Mouse (Mus musculus): ENCODE results near the gene Pmp22. TPM values are rescaled to one million over a fixed set of nuclear protein-coding genes. Genes with fewer than 3 reads are reported as not detected.
A peak's percentile ranks its signal among the peaks of the same experiment; 100 is the strongest.

The Pmp22 gene
- polyA plus RNA-seq, 1 experiment, result not detected

GRCm38 (mm10) chr11:63122776-63123350, 5.9 kb upstream of the Pmp22 start:
- H3K4me1 ChIP-seq (ENCODE audit: control insufficient read depth, insufficient read depth, low read length), result no peaks in the 10 kb centered on the region
- WGBS, result 65% methylated on average over 4 of the region's 4 CpGs
- H3K4me3 ChIP-seq (ENCODE audit: insufficient read depth, low read depth, low read length), result no peak overlapping the region
- H3K27ac ChIP-seq (ENCODE audit: insufficient read depth, low read depth, low read length), result no peak overlapping the region
- TF ChIP-seq CTCF (IDR thresholded peaks at IDR 0.05; ENCODE audit: insufficient read depth, low read depth, low read length), result no peak
- no peak for TF ChIP-seq POLR2A (IDR thresholded peaks at IDR 0.05; ENCODE audit: insufficient read depth, low read depth, low read length)

- no peak overlapping the region for H3K27ac ChIP-seq (ENCODE audit: insufficient read depth, low read depth, low read length)
- H3K4me3 ChIP-seq (ENCODE audit: insufficient read depth, low read depth, low read length), result no peak overlapping the region
- no peaks in the 10 kb centered on the region for H3K4me1 ChIP-seq (ENCODE audit: control insufficient read depth, insufficient read depth, low read length)
- TF ChIP-seq CTCF (IDR thresholded peaks at IDR 0.05; ENCODE audit: insufficient read depth, low read depth, low read length), result no peak
- TF ChIP-seq POLR2A (IDR thresholded peaks at IDR 0.05; ENCODE audit: insufficient read depth, low read depth, low read length), result no peak
- 65% methylated on average over 4 of the region's 4 CpGs for WGBS
Observed at GRCm38 (mm10) chr11:63124316-63124715, 4.5 kb upstream of the Pmp22 start.

- 59% methylated on average over 5 of the region's 5 CpGs for WGBS
- H3K4me3 ChIP-seq (ENCODE audit: insufficient read depth, low read depth, low read length), result no peak overlapping the region
- peaks cover 8% of the 10 kb centered on the region; the same call in 1 of the 2 replicates for H3K4me1 ChIP-seq (ENCODE audit: control insufficient read depth, insufficient read depth, low read length)
- no peak overlapping the region for H3K27ac ChIP-seq (ENCODE audit: insufficient read depth, low read depth, low read length)
- TF ChIP-seq POLR2A (IDR thresholded peaks at IDR 0.05; ENCODE audit: insufficient read depth, low read depth, low read length) (no peak), CTCF (IDR thresholded peaks at IDR 0.05; ENCODE audit: insufficient read depth, low read depth, low read length) (no peak)
Observed at GRCm38 (mm10) chr11:63125832-63126456, 2.8 kb upstream of the Pmp22 start.

GRCm38 (mm10) chr11:63126976-63127375, 1.8 kb upstream of the Pmp22 start:
- 89% methylated on average over 8 of the region's 8 CpGs for WGBS
- no peak for TF ChIP-seq POLR2A (IDR thresholded peaks at IDR 0.05; ENCODE audit: insufficient read depth, low read depth, low read length)
- TF ChIP-seq CTCF (IDR thresholded peaks at IDR 0.05; ENCODE audit: insufficient read depth, low read depth, low read length), result no peak
- H3K4me1 ChIP-seq (ENCODE audit: control insufficient read depth, insufficient read depth, low read length), result peaks cover 15% of the 10 kb centered on the region
- H3K4me3 ChIP-seq (ENCODE audit: insufficient read depth, low read depth, low read length), result no peak overlapping the region
- no peak overlapping the region for H3K27ac ChIP-seq (ENCODE audit: insufficient read depth, low read depth, low read length)

- no peak overlapping the region for H3K27ac ChIP-seq (ENCODE audit: insufficient read depth, low read depth, low read length)
- 95% methylated on average over 4 of the region's 4 CpGs for WGBS
- no peak for TF ChIP-seq POLR2A (IDR thresholded peaks at IDR 0.05; ENCODE audit: insufficient read depth, low read depth, low read length)
- TF ChIP-seq CTCF (IDR thresholded peaks at IDR 0.05; ENCODE audit: insufficient read depth, low read depth, low read length), result no peak
- H3K4me1 ChIP-seq (ENCODE audit: control insufficient read depth, insufficient read depth, low read length), result peaks cover 18% of the 10 kb centered on the region
- H3K4me3 ChIP-seq (ENCODE audit: insufficient read depth, low read depth, low read length), result no peak overlapping the region
Observed at GRCm38 (mm10) chr11:63127513-63127912, 1.3 kb upstream of the Pmp22 start.

- Histone ChIP-seq H3K4me1 (ENCODE audit: control insufficient read depth, insufficient read depth, low read length) (peaks cover 24% of the 10 kb centered on the region), H3K4me3 (ENCODE audit: insufficient read depth, low read depth, low read length) (no peak overlapping the region), H3K27ac (ENCODE audit: insufficient read depth, low read depth, low read length) (no peak overlapping the region)
- WGBS, result 75% methylated on average over 9 of the region's 9 CpGs
- TF ChIP-seq CTCF (IDR thresholded peaks at IDR 0.05; ENCODE audit: insufficient read depth, low read depth, low read length) (no peak), POLR2A (IDR thresholded peaks at IDR 0.05; ENCODE audit: insufficient read depth, low read depth, low read length) (no peak)
Observed at GRCm38 (mm10) chr11:63129375-63129774, 593 bp downstream of the Pmp22 start.

- TF ChIP-seq POLR2A (IDR thresholded peaks at IDR 0.05; ENCODE audit: insufficient read depth, low read depth, low read length), result no peak
- no peak for TF ChIP-seq CTCF (IDR thresholded peaks at IDR 0.05; ENCODE audit: insufficient read depth, low read depth, low read length)
- no peak overlapping the region for H3K27ac ChIP-seq (ENCODE audit: insufficient read depth, low read depth, low read length)
- H3K4me1 ChIP-seq (ENCODE audit: control insufficient read depth, insufficient read depth, low read length), result peaks cover 24% of the 10 kb centered on the region
- WGBS, result 42% methylated on average over 12 of the region's 12 CpGs
- H3K4me3 ChIP-seq (ENCODE audit: insufficient read depth, low read depth, low read length), result no peak overlapping the region
Observed at GRCm38 (mm10) chr11:63129840-63130239, 1.1 kb downstream of the Pmp22 start.

- Histone ChIP-seq H3K27ac (ENCODE audit: insufficient read depth, low read depth, low read length) (no peak overlapping the region), H3K4me1 (ENCODE audit: control insufficient read depth, insufficient read depth, low read length) (peaks cover 24% of the 10 kb centered on the region), H3K4me3 (ENCODE audit: insufficient read depth, low read depth, low read length) (no peak overlapping the region)
- TF ChIP-seq POLR2A (IDR thresholded peaks at IDR 0.05; ENCODE audit: insufficient read depth, low read depth, low read length), result no peak
- no peak for TF ChIP-seq CTCF (IDR thresholded peaks at IDR 0.05; ENCODE audit: insufficient read depth, low read depth, low read length)
- WGBS, result 13% methylated on average over 8 of the region's 8 CpGs
Observed at GRCm38 (mm10) chr11:63130497-63130896, 1.7 kb downstream of the Pmp22 start.

GRCm38 (mm10) chr11:63131001-63131692, 2.4 kb downstream of the Pmp22 start:
- WGBS, result 5% methylated on average over 33 of the region's 33 CpGs
- no peak overlapping the region for H3K27ac ChIP-seq (ENCODE audit: insufficient read depth, low read depth, low read length)
- H3K4me3 ChIP-seq (ENCODE audit: insufficient read depth, low read depth, low read length), result peak overlapping the region; percentile 24
- H3K4me1 ChIP-seq (ENCODE audit: control insufficient read depth, insufficient read depth, low read length), result peaks cover 24% of the 10 kb centered on the region
- no peak for TF ChIP-seq CTCF (IDR thresholded peaks at IDR 0.05; ENCODE audit: insufficient read depth, low read depth, low read length)
- TF ChIP-seq POLR2A (IDR thresholded peaks at IDR 0.05; ENCODE audit: insufficient read depth, low read depth, low read length), result no peak

Measured in olfactory bulb, adult 2 months (tissue).